Mouse (Mus musculus): ENCODE measurements around the gene Ubtd1.

GRCm38 (mm10) chr19:42035456-42036248 lies 54.1 kb downstream of the Ubtd1 start, which contains the start of gene Ankrd2:
- TF ChIP-seq CTCF (IDR thresholded peaks at IDR 0.05), result peak; percentile 98
- TF ChIP-seq EP300 (IDR thresholded peaks at IDR 0.05), result no peak
